Mouse (Mus musculus) neural tube, embryonic 14.5 days (tissue): ENCODE measurements around the gene Ptbp1. TPM values are rescaled to one million over a fixed set of nuclear protein-coding genes. Genes with fewer than 3 reads are reported as not detected.
A peak's percentile ranks its signal among the peaks of the same experiment; 100 is the strongest.

Source experiments
- ATAC-seq: fragments of 200-750 bp; cut with Nextera tagmentation; 2 replicates; pipeline ENCODE4 v1.8.0; 2017; ENCODE audit warnings: low read depth, mild to moderate bottlenecking, moderate TSS enrichment, moderate library complexity
- H3K27ac ChIP-seq: fragments of 300-500 bp; sonication (generic); 2 replicates; pipeline ENCODE4 v1.5.1; 2014; ENCODE audit warnings: low read depth, mild to moderate bottlenecking, control low read depth, low read length, moderate library complexity, mixed read lengths
- H3K27me3 ChIP-seq: fragments of 300-500 bp; sonication (generic); 2 replicates; pipeline ENCODE4 v1.6.1; 2014; ENCODE audit warnings: low read length; ENCODE audit not compliant: control insufficient read depth, insufficient read depth
- H3K36me3 ChIP-seq: fragments of 300-500 bp; sonication (generic); 2 replicates; pipeline ENCODE4 v1.6.1; 2014; ENCODE audit warnings: low read length, mixed read lengths; ENCODE audit not compliant: control insufficient read depth, insufficient read depth
- H3K4me1 ChIP-seq: fragments of 300-500 bp; sonication (generic); 2 replicates; pipeline ENCODE4 v1.6.1; 2014; ENCODE audit warnings: low read length; ENCODE audit not compliant: control insufficient read depth, insufficient read depth
- H3K4me2 ChIP-seq: fragments of 300-500 bp; sonication (generic); 2 replicates; pipeline ENCODE4 v1.6.1; 2014; ENCODE audit warnings: mild to moderate bottlenecking, low read depth, low read length, control low read depth
- H3K4me3 ChIP-seq: fragments of 300-500 bp; sonication (generic); 2 replicates; pipeline ENCODE4 v1.5.1; 2014; ENCODE audit warnings: low read depth, low read length, control low read depth, mixed read lengths
- H3K9ac ChIP-seq: fragments of 300-500 bp; sonication (generic); replicated peaks from 2 replicates; pipeline ENCODE4 v1.6.1; 2014; ENCODE audit warnings: low read depth, mild to moderate bottlenecking, control low read depth, low read length, mixed read lengths
- H3K9me3 ChIP-seq: fragments of 300-500 bp; sonication (generic); 2 replicates; pipeline ENCODE4 v1.6.1; 2016; ENCODE audit warnings: low read length; ENCODE audit not compliant: control insufficient read depth
- WGBS: fragments of 180-500 bp; shearing (Covaris S2); extraction: QIAGEN DNeasy Blood & Tissue Kit; methylation state at CpG from one replicate; pipeline ENCODE4 v1.1.7; 2014; 5-methylcytosine and 5-hydroxymethylcytosine counted together
- polyA plus RNA-seq: library from polyadenylated mRNA; unstranded; fragments of >200 nt; fragmentation: Nextera tagmentation; extraction: Ambion mirVana; gene quantifications from 2 replicates; pipeline ENCODE4 v1.2.1, GENCODE M21; 2014

The Ptbp1 gene
- polyA plus RNA-seq: 36.9 and 53.5 TPM in 2 replicates

GRCm38 (mm10) chr10:79853860-79854795 lies at the start of gene Ptbp1:
Gene Ptbp1, plus strand, starts transcription at chr10:79854427.
- Histone ChIP-seq H3K4me2 (peak within 1 kb of the TSS; percentile 99), H3K27ac (peak within 1 kb of the TSS; percentile 99), H3K9me3 (no peaks in the 10 kb centered on the region), H3K36me3 (peaks cover 15% of the 10 kb centered on the region), H3K4me1 (peaks cover 56% of the 10 kb centered on the region), H3K4me3 (peak within 1 kb of the TSS; percentile 97), H3K9ac (peak within 1 kb of the TSS; percentile 96), H3K27me3 (no peaks in the 10 kb centered on the region)
- WGBS: under 1% methylated on average over 75 of the region's 75 CpGs
- peak; percentile 93 for ATAC-seq

GRCm38 (mm10) chr10:79805636-79806035 lies 48.6 kb upstream of the Ptbp1 start:
- H3K27me3 ChIP-seq: no peaks in the 10 kb centered on the region
- H3K4me1 ChIP-seq: peaks cover 41% of the 10 kb centered on the region
- H3K4me3 ChIP-seq: no peak overlapping the region
- no peak for ATAC-seq
- no peak overlapping the region for H3K9ac ChIP-seq
- no peak overlapping the region for H3K4me2 ChIP-seq
- peaks cover 20% of the 10 kb centered on the region for H3K36me3 ChIP-seq
- H3K9me3 ChIP-seq: no peaks in the 10 kb centered on the region
- 75% methylated on average over 11 of the region's 11 CpGs for WGBS
- no peak overlapping the region for H3K27ac ChIP-seq

GRCm38 (mm10) chr10:79806331-79806730 lies 47.9 kb upstream of the Ptbp1 start:
- ATAC-seq: no peak

GRCm38 (mm10) chr10:79806972-79807371 lies 47.3 kb upstream of the Ptbp1 start:
- Histone ChIP-seq H3K36me3 (peaks cover 23% of the 10 kb centered on the region), H3K9me3 (no peaks in the 10 kb centered on the region), H3K27ac (no peak overlapping the region), H3K4me2 (no peak overlapping the region), H3K27me3 (no peaks in the 10 kb centered on the region), H3K4me1 (peaks cover 38% of the 10 kb centered on the region), H3K9ac (no peak overlapping the region), H3K4me3 (no peak overlapping the region)
- WGBS: 84% methylated on average over 10 of the region's 10 CpGs
- ATAC-seq: no peak

More at GRCm38 (mm10) chr10:79806331-79806730, 47.9 kb upstream of the Ptbp1 start:
- Histone ChIP-seq H3K9me3 (no peaks in the 10 kb centered on the region), H3K4me3 (no peak overlapping the region), H3K4me2 (no peak overlapping the region), H3K36me3 (peaks cover 21% of the 10 kb centered on the region), H3K9ac (no peak overlapping the region), H3K27ac (no peak overlapping the region), H3K4me1 (peaks cover 41% of the 10 kb centered on the region), H3K27me3 (no peaks in the 10 kb centered on the region)
- WGBS: 92% methylated on average over 9 of the region's 9 CpGs

GRCm38 (mm10) chr10:79807826-79808225 lies 46.4 kb upstream of the Ptbp1 start:
- no peak overlapping the region for H3K9ac ChIP-seq
- ATAC-seq: no peak
- peak overlapping the region; percentile 17; the same call in 1 of the 2 replicates for H3K27ac ChIP-seq
- H3K9me3 ChIP-seq: no peaks in the 10 kb centered on the region
- H3K4me3 ChIP-seq: no peak overlapping the region
- 23% methylated on average over 11 of the region's 11 CpGs for WGBS
- H3K4me2 ChIP-seq: no peak overlapping the region
- H3K4me1 ChIP-seq: peaks cover 30% of the 10 kb centered on the region
- H3K36me3 ChIP-seq: peaks cover 24% of the 10 kb centered on the region
- no peaks in the 10 kb centered on the region for H3K27me3 ChIP-seq

GRCm38 (mm10) chr10:79808728-79809127 lies 45.5 kb upstream of the Ptbp1 start:
- 87% methylated on average over 11 of the region's 11 CpGs for WGBS
- H3K36me3 ChIP-seq: peaks cover 24% of the 10 kb centered on the region
- no peak overlapping the region for H3K4me3 ChIP-seq
- no peaks in the 10 kb centered on the region for H3K9me3 ChIP-seq
- no peaks in the 10 kb centered on the region for H3K27me3 ChIP-seq
- H3K9ac ChIP-seq: no peak overlapping the region
- peaks cover 21% of the 10 kb centered on the region for H3K4me1 ChIP-seq
- H3K4me2 ChIP-seq: no peak overlapping the region
- no peak overlapping the region for H3K27ac ChIP-seq
- no peak for ATAC-seq

- Histone ChIP-seq H3K9ac (no peak overlapping the region), H3K4me2 (no peak overlapping the region), H3K9me3 (no peaks in the 10 kb centered on the region), H3K36me3 (peaks cover 36% of the 10 kb centered on the region), H3K4me3 (no peak overlapping the region), H3K4me1 (no peaks in the 10 kb centered on the region), H3K27me3 (no peaks in the 10 kb centered on the region), H3K27ac (no peak overlapping the region)
- 30% methylated on average over 15 of the region's 15 CpGs for WGBS
- peak; percentile 65 for ATAC-seq
Measured at GRCm38 (mm10) chr10:79811736-79812637, 42.2 kb upstream of the Ptbp1 start.

- Histone ChIP-seq H3K9ac (no peak overlapping the region), H3K36me3 (peaks cover 40% of the 10 kb centered on the region), H3K4me3 (no peak overlapping the region), H3K4me2 (no peak overlapping the region), H3K27me3 (no peaks in the 10 kb centered on the region), H3K9me3 (no peaks in the 10 kb centered on the region), H3K27ac (no peak overlapping the region), H3K4me1 (no peaks in the 10 kb centered on the region)
- ATAC-seq: no peak
- WGBS: 82% methylated on average over 5 of the region's 5 CpGs
Measured at GRCm38 (mm10) chr10:79814271-79814842, 39.9 kb upstream of the Ptbp1 start.
